Mouse (Mus musculus): Measurements from ENCODE around the gene Fgf12.

The Fgf12 gene

DNA sequence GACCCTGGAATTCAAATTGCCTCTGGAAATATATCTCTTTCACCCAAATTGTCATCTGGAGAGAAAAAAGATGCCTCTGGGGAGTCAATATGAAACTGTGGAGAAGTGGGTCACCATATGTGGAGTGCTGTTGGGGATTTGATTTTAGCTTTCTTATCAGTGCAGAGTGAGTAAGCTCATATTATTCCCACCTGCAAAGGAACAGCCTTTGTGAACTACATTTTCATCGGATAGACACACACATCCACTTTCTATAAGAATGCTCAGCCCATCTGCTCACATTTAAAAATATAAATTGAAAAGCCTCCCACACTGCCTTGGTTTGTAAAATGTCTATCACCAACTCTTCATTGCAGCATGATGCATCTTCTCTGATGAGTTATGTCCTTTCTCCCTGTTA, 149.7 kb downstream of the Fgf12 start:
- DNase-seq: no peak

DNA sequence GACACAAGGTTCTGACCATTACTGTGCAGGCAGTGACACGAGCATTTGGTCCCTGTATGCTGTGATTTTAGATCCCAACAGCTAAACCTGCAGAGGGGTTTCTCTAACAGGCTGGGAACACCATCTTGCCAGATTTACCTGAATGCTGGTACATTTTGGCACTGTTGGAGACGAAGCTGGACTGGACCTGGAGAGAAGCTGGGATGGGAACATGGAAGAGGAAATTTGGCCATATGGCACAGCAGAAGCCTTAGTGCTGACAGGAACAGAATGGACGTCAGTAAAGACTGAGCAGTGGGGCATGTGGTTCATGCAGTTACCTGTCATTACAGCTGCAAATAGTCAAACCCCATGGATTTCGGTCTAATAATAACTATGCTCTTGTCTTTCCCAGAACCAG, 151.1 kb downstream of the Fgf12 start:
- peak; percentile 67 for DNase-seq

DNA sequence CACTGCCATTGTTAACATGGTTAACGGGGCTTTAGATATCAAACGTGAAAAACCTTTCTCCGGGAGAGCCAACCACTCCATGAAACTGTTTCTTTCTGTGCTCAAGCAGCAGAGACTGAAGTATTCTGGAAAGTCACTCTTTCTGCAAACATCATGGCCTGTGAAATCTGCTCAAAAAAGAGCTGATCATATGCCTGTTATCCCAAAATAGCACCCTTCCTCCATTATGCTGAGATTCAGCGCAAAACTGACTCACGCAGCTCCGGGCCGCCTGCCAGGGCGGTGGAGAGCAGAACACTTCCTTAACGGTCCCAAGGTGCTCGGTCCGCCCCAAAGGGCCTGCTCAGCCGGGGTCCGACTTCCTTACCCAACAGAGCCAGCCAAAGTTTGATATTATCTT, 156.8 kb downstream of the Fgf12 start:
- DNase-seq: peak; percentile 52

DNA sequence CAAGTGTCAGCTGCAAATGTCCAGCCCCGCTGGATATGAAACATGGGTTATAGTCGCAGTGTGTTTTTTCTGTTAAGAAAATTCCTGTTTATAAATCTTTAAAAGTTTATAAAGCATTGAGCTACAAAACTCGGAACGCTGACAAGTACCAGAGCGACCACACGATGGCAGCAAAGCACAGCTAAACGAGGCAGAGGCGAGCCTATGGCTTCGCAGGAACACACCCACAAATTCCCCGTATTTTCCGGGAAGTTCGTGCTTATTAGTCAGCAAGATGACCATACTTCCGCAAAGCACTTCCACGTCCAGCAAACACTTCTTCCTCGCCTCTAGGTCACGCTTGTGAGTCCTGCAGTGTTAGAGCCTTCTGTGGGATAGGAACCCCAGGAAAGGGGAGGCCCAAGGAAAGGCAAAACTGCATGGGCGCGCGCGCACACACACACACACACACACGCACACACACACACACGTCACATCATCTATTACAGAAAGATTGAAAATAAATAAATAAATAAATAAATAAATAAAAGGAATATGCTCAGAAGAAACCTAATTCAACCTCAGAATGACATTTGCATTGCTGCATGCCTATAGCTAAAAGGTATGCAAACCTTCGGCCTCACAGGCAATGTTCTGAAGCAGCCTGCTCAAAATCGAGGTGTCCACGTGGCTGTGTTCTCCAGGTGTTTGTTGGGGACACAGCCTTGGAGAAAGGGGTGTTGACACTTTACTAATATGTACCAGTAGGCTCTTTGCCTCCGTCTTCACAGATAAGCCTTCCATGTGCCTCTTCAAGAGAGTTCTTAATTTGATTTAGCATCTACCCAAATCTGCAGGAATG, 159.6 kb downstream of the Fgf12 start:
- peak; percentile 77 for DNase-seq

DNA sequence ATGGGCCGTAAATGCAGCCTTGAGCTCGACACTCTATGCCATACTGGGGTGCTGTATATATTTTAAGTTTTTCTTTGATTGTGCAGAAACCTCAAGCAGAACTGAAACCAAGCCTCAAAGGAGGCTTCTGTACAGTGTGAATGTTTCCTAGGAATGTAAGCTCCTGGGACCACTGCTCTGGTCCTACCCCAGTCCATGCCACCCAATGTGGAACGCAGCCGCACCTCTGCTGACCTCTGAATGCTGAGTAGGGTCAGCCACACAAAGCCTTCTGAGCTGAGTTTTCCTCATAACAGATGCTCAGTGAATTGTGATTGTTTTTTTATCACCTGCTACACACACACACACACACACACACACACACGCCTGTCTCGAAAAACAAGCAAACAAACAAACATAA, 160.4 kb downstream of the Fgf12 start:
- no peak for DNase-seq

DNA sequence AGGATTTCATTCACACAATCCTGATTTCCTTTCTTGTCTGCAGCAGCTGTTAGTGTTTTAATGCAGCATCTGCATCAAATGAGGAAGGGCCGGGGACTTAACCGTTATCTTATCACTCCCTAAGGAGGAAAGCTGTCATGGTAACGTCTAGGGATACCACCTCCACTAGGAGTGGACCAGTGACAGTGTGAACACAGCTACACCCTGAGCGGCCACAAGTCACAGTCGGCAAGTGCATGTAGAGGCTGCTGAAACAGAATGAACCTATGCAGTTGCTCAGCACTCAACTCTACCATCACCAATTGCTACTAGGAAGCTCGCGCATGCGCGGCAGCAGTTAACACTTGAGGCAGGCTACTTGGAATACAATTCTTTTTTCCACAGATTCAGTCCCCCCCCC, 161.3 kb downstream of the Fgf12 start:
- DNase-seq: no peak

DNA sequence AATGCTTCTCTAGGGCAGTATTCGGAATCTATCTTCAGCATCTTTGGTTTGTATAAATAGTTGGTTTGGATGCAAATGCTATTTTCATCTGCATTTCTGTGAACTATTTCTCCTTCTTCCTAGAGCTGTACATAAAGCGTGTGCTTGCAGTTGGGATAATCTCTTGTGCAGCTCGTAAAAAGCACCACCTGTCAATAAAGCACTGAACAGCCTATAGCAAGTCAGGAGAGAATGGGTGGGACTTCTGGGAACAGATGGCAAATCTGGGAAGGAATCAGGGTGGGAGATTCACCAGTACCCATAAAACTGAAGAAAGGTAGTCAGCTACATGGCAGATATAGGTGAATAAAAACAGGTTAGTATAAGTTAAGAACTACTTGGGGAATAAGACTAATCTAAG, 180.7 kb downstream of the Fgf12 start:
- DNase-seq: no peak

DNA sequence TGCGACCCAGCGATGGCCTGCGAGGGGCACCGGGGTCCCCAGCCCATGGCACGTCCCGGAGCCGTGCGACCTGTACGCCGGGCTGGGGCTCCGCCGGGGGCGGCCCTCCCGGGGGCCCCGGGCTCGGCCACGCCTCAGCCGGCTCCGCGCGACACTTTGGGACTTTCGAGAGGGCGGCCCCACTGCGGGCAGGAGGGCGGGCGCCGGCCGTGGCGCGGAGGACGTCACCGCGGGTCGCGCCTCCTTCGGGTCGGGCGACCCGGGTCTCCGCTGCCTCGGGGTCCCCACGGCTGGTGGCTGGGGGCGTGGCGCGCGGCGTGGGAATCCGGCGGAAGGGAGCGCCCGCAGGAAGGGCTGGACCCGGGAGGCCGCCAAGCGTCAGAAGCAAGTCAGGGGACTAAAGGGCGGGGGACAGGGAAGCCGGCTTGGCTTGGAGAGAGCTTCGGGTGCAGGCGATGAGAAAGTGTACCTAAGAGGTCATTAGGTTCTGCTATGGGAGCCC, 188.1 kb downstream of the Fgf12 start:
- DNase-seq: no peak

DNA sequence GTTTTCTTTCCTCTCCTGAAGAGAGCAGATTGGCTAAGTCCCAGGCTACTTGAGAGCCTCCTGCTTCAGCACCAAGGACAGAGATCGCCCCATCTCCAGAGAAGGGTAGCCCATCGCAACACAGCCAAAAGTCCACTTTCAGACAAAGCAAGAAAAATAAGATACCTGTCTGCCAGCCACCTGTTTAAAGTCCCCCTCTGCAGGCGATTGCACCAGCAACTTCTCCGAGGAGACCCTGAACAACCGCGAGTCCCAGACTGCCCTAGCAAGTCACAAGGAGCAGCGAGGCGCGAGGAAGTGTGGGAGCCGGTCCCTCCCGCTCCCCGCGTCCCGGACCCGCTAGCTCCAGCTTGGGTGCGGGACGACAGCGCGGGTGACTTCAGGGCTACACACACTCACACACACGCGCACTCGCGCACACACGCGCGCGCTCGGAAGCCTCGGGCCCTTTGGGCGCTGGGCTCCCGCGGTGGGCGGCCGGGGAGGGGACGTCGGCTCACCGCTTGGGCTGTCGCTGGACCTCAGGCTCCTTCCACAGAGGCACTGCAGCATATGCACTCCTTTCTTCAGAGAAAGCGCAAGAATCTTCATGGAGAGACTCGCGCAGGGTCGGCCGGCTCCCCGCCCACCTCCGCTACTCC, 188.7 kb downstream of the Fgf12 start:
- peak; percentile 9 for DNase-seq

DNA sequence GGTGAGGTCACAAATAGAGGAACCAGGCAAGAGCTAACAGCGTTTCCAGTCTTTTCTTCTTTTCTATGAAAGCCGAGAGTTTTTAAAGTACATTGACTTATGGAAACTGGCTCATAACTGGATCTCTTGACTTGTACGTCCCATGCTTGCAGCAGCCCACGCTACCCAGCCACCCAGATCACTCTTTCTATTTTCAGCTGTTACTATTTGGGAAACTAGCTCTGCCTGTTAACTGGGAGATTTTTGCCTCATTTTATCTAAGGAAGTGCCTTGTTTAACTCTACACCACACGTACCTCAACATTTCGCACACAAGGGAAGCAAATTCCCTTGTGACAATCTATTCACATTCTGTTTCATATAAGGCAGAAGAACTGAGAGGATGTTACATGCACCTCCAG, 190.0 kb downstream of the Fgf12 start:
- DNase-seq: no peak

DNA sequence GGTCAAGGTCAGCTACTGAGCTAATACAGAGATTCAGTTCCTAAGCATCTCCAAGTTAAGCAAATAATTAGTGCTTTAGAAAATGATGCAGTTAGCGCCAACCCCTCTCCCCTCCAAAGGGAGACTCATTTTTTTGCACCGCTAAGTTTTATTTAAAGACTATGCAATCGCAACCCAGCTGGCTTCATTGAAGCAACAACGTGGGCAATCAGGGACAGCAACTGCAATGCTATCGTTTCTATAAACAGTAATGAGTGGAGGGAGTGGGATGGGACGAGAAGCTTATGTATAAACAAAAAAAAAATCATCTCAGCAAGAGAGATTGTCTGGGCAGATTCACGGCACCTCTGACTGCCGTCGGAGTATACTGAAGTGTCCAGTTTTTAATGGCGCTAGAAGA, 197.6 kb downstream of the Fgf12 start:
- no peak for DNase-seq

DNA sequence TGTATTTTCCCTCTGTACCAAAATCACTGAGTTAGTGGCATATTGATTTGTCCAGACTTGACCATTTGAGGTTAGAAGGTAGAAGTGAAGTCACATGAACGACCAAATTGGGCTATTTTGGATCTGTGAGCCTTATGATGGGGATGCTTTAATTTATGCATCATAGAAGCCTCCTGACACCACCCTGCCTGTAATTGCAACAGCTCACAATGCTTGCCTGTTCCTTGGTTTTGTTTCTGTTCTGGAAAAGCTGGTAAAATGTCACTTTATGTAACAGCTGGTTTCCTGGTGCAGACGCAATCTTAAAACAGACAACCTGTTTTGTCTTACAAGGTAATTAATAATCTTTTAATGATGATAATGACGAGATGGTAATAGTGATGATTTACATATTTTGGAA, 213.4 kb downstream of the Fgf12 start:
- DNase-seq: no peak

DNA sequence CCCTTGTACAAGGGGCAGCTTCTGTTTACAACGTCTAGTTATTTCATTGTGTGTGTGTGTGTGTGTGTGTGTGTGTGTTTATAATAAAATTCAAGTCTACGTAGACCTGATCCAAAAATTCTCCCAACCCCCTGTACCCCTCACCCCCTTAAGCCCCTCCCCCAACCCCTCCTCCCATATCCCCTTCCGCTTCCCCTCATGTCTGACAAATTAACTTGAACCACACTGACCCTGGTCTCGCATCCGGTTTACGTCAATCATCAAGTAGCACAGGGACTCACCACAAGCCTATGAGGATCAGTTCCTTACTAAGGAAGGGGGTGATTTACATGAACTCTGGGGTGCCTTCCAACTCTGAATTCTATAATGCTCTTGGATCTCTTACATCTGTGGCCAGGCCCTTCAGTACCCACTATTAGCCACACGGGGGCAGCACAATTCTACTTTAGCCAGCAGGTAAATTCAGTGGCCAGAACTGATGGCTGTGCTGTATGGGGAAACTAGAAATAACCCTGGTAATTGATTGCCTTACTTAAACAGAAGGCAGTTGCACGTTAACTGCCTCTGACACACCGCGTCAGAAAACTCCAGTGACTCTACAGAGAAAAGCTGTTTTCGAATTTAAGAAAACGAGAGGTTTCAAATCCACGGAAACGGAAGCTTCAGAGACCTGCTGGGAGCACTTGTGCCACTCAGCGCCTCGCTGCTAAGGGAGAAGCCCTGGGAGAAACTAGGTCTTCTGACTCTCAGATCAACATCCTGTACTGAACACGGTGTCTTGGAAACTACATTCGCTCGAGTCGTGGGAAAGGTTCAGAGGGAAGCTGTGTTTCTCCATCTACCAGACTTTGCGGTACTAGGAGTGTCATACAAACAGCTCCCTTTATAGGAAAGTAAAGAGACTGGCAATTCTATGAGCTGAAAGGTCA, 235.0 kb downstream of the Fgf12 start:
- peak; percentile 87 for DNase-seq

DNA sequence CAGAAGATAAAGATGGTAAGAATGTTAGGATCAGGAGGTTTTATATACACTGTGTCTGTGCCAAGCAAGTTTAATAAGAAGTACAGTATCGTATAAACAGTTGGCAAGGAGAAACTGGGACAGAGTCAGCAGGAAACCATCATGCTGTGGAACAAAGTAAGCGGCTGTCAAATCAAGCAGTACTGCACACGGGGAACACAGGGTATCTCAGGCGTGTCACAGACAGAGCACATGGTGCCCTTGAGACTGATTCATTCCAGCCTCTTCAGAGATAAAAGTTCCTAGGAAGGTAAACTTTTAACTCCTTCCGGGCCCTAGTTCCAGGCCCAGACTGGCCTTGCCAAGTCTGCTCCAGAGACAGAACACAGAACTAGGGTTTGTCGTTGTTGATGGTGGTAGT, 240.4 kb downstream of the Fgf12 start:
- no peak for DNase-seq

DNA sequence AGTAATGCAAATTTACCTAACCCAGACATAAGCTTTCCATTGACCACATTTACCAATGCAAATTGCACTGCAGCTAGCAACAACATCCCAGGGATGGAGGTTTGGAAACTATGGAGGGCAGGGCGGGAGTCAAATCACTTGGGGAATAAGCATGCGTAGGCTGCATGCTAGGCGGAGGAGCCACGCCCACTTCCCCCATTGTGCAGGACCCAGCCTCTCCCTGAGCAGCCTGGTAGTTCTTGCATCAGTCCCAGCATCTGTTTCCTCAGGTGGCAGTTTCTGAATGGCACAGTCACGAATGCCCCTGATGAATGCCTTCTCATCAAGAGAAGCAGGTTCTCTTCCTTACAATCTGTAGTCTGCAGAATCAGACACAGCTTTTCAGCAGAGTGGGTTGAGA, 241.5 kb downstream of the Fgf12 start:
- DNase-seq: no peak

DNA sequence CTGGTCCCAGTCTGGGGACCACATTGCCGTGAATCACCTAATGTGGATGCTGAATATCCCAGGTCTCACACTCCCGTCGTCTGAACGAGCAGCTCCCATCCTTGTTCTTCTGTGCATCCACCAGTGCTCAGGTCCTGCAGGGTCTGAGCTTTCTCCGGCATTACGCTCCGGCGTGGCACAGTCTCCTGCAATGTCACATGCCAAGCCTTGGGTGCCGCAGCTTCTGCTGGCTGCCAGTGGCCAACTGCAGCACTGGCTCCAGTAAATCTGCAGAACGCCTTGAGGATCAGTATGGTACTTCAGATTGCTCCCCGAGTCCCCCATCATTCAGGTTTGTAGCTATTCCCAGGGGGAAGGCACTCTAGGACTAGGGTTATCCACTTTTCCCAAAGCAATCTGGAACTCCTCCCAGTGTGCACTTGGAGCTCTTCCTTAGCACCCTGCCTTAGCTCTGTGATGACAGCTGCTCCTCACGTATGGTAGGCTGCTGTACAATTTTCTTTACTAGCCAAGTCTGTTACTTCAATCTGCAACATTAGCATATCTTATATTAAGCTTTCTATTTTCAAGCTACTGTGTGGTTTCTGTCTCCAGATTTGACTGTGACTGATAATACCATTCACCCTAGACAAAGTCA, 254.8 kb downstream of the Fgf12 start:
- DNase-seq: no peak

DNA sequence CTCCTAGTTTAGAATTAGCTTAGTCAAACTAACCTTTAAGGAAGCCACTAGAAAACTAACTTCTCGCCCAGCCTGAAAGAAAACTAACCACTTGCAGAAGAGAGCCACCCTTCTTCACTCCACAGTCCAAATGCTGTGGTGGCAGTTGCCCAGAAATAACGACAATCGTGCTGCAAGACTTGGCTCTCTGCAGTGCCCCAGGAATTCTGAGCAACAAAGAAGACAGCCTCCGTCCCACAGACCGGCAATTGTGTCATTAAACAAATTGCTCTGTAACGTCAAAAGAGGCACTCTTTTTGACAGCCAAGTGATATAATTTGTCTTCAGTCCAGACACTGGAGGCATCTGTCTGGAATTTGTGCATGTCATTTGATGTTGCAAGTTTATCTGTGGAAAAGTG, 261.2 kb downstream of the Fgf12 start:
- DNase-seq: no peak

DNA sequence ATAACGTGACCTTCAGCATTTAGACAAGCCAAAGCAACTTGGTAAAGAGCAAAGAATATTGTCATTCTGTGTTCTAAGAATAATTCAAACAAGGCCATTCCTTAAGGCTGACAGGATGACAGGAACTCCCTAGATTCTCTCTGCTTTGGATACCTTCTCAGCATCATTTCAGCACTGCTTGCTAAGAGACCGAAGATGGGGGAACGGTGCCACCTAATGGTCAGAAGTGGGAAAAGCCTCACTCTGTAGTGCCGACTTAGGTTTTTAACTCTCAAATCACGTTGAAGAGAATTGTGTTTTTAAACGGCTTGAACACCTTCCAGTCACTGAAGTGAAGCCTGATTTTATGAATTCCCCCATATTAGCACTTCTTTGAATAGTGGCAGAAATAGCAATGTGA, 262.4 kb downstream of the Fgf12 start:
- peak; percentile 84 for DNase-seq

DNA sequence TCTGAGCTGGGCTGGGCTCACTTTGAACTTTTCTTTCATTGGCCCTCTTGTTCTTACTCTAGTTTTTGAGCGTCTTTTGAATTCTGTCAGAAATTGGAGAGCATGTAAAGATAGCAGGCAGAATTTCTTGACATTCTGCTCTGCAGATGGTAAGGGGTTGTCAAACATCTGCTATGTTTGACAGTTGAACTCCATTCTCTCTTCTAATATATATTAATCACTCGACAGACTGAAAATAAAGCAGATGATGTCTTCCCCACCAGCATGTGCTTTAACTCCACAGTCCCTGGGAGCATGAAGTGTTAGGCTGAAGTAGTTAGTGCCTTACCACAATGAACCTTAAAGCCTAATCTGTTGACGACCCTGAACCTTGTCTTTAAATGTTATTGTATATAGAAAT, 267.9 kb downstream of the Fgf12 start:
- no peak for DNase-seq

DNA sequence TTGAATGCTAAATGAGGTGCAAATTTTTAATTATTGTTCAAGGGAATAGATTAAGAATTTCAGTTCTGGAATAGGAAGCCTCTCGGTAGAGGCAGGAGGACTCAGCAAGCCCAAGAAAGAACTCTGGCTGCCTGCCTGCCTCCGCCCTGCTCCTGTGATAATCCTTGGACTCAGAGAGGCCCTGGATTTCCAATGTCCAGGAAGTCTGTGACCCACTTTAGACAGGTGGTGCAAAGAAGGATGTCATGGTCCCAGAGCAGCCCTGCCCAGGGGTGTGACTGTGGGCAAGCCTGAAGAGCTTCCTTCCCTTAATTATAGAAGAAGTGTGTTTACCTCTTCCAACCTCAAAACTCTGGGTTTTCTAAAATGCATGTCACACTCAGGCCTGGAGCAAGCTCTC, 273.8 kb downstream of the Fgf12 start:
- DNase-seq: peak; percentile 69

DNA sequence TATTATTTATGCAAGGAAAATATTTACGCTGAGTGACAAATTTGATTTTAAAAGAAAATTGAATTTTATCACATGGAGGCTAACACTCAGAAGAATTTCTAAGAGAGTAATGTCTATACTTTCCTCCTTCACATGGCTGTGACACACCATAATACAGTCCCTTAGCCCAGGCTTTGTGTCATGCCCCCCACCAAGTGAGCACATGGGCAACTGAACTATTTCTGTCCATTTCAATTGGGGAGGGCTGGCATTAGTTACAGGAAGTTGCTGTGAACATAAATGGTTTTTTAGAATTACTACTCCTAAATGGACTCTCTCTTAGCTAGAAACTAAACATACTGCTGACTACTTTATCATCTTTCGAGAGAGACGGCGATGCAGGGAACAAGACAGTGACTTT, 276.2 kb downstream of the Fgf12 start:
- no peak for DNase-seq

DNA sequence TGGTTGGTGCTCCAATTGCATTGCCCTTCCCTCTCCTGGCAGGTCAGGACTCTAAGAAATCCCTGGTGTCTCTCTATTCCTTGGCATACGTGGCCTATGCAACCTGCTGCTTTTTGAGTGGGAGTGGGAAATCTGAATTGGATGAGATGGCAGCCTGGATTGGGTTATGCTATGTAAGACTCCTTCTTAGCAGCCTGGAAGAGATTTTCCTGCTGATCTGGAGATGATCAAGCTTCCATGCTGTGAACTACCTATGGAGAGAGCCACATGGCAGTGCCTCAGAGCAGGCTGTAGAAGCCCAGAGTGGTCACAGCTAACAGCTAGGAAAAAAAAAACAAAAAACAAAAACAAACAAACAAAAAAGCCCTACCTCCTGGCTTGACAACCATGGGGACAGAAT, 277.3 kb downstream of the Fgf12 start:
- DNase-seq: peak; percentile 54

DNA sequence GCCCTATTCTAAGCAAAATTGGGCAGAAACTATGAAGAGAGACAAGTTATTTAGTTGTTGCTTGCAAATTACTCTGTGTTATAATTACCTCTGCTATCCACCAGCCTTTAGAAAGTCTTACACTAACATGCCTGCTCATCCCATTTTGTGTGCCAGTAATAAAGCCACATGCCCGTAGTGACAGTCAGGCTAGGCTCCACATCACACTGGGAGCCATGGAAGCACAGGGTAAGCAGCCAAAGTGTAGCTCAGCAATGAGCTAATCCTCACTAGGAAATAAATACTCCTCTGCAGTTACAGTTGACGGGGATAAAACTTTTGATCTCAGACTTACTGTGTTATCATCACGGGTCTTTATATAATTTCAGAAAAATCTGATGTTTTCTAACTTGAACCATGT, 298.0 kb downstream of the Fgf12 start:
- DNase-seq: no peak

Measured in cerebellum, adult 8-10 months (tissue).